ENCODE assay signal across 23 mouse cellular contexts in genomic region chr10:56405934-56406333, GRCm38 (mm10). TPM values are rescaled to one million over a fixed set of nuclear protein-coding genes. Genes with fewer than 3 reads are reported as not detected.
DNase-seq lines count a peak whose midpoint lies in the region; ATAC-seq and TF ChIP-seq lines count a peak whose summit lies in the region.
"Had no signal": no experiment of that assay in that cellular context is flagged by ENCODE, and none has a peak within 500 bp of the region (broad histone marks: within the 10 kb centered on the region; RNA-seq: fewer than 3 reads in every experiment).

No protein-coding gene starts in this region.

- no peak overlapping the region for H3K9ac ChIP-seq in embryonic facial prominence, embryonic 13.5 days
- peak overlapping the region; percentile 52 for H3K9ac ChIP-seq in ES-Bruce4 (ENCODE audit: low read depth, poor library complexity, severe bottlenecking)
- no peak overlapping the region for H3K9ac ChIP-seq in lung, postnatal 0 days (replicated peaks; ENCODE audit: low read depth)
- H3K9ac ChIP-seq: forebrain, embryonic 15.5 days; hindbrain, embryonic 14.5 days had no signal

- TF ChIP-seq EP300 in ES-Bruce4 (IDR thresholded peaks at IDR 0.05; ENCODE audit: insufficient read depth, low read depth, low read length): no peak
- TF ChIP-seq EP300 in lung, postnatal 0 days (IDR thresholded peaks at IDR 0.05): no peak

- TF ChIP-seq POLR2A in ES-Bruce4 (IDR thresholded peaks at IDR 0.05; ENCODE audit: insufficient read depth, low read length): no peak

- no peak overlapping the region for H3K4me3 ChIP-seq in embryonic facial prominence, embryonic 13.5 days
- no peak overlapping the region for H3K4me3 ChIP-seq in embryonic facial prominence, embryonic 10.5 days
- no peak overlapping the region for H3K4me3 ChIP-seq in ES-Bruce4 (ENCODE audit: low read depth, low read length)
- peak overlapping the region; percentile 45 for H3K4me3 ChIP-seq in brown adipose tissue, adult 24 weeks (ENCODE audit: insufficient read depth, low read depth, low read length)
- no peak overlapping the region; the same call in 1 of the 2 replicates for H3K4me3 ChIP-seq in lung, postnatal 0 days (ENCODE audit: low read depth, low read length)
- H3K4me3 ChIP-seq: erythroblast, embryonic 14.5 days; forebrain, embryonic 15.5 days; heart, embryonic 10.5 days had no signal

- WGBS in embryonic facial prominence, embryonic 13.5 days: 54% methylated on average over 9 of the region's 9 CpGs
- 77% methylated on average over 9 of the region's 9 CpGs for WGBS in embryonic facial prominence, embryonic 10.5 days
- WGBS in lung, postnatal 0 days: 42% methylated on average over 9 of the region's 9 CpGs

- no peaks in the 10 kb centered on the region for H3K9me3 ChIP-seq in embryonic facial prominence, embryonic 13.5 days
- H3K9me3 ChIP-seq in embryonic facial prominence, embryonic 10.5 days: no peaks in the 10 kb centered on the region
- H3K9me3 ChIP-seq in ES-Bruce4 (replicated peaks; ENCODE audit: control insufficient read depth, insufficient read depth, low read length, poor library complexity, severe bottlenecking): no peaks in the 10 kb centered on the region
- no peaks in the 10 kb centered on the region for H3K9me3 ChIP-seq in lung, postnatal 0 days (ENCODE audit: low read length)
- H3K9me3 ChIP-seq: forebrain, embryonic 15.5 days; heart, embryonic 10.5 days had no signal

- peak overlapping the region; percentile 7; the same call in 1 of the 2 replicates for H3K4me2 ChIP-seq in embryonic facial prominence, embryonic 13.5 days
- no peak overlapping the region for H3K4me2 ChIP-seq in lung, postnatal 0 days (replicated peaks; ENCODE audit: low read depth, low read length)
- H3K4me2 ChIP-seq: forebrain, embryonic 15.5 days; hindbrain, embryonic 14.5 days had no signal

- no peaks in the 10 kb centered on the region for H3K4me1 ChIP-seq in embryonic facial prominence, embryonic 13.5 days
- H3K4me1 ChIP-seq in embryonic facial prominence, embryonic 10.5 days: no peaks in the 10 kb centered on the region
- no peaks in the 10 kb centered on the region for H3K4me1 ChIP-seq in ES-Bruce4 (ENCODE audit: control insufficient read depth, insufficient read depth, low read length)
- H3K4me1 ChIP-seq in brown adipose tissue, adult 24 weeks (ENCODE audit: control insufficient read depth, insufficient read depth, insufficient read length, low read length): no peaks in the 10 kb centered on the region
- H3K4me1 ChIP-seq in lung, postnatal 0 days (ENCODE audit: insufficient read depth, low read depth, low read length): no peaks in the 10 kb centered on the region
- H3K4me1 ChIP-seq: forebrain, embryonic 15.5 days; heart, embryonic 10.5 days had no signal

- no peak for DNase-seq in embryonic facial prominence, embryonic 10.5 days (ENCODE audit: low spot score)
- DNase-seq in lung, postnatal 0 days (ENCODE audit: low spot score): no peak
- no peak for DNase-seq in heart, postnatal 14 days
- DNase-seq in cerebellum, adult 18-20 months: no peak
- DNase-seq: adrenal gland, adult 8-10 months; adrenal gland, postnatal 36 days; B cell, adult 2 months; cerebellum, adult 11 months; cerebellum, adult 9-10 months; cerebellum, postnatal 25 days; gastrocnemius, postnatal 36 days; heart, adult 18-20 months; heart, postnatal 10 days had no signal

- ATAC-seq in embryonic facial prominence, embryonic 13.5 days (ENCODE audit: insufficient number of reproducible peaks, insufficient read depth, low FRiP score, low TSS enrichment, low read depth): no peak
- ATAC-seq in megakaryocyte, adult 5-6 weeks (ENCODE audit: poor library complexity, severe bottlenecking): peak; percentile 62
- ATAC-seq in lung, postnatal 0 days: no peak
- ATAC-seq: CD4-positive, CD25-positive, alpha-beta regulatory T cell, adult 4 months; forebrain, embryonic 15.5 days; Patski had no signal

- intact Hi-C loops in heart, postnatal 14 days (cut with DNase I): no loop called here

- no peaks in the 10 kb centered on the region for H3K27me3 ChIP-seq in embryonic facial prominence, embryonic 13.5 days
- no peaks in the 10 kb centered on the region for H3K27me3 ChIP-seq in embryonic facial prominence, embryonic 10.5 days (replicated peaks; ENCODE audit: low read depth, poor library complexity, severe bottlenecking)
- no peaks in the 10 kb centered on the region for H3K27me3 ChIP-seq in ES-Bruce4 (ENCODE audit: control insufficient read depth, insufficient read depth, low read length, poor library complexity, severe bottlenecking)
- H3K27me3 ChIP-seq in lung, postnatal 0 days (replicated peaks; ENCODE audit: insufficient read depth, low read length): no peaks in the 10 kb centered on the region
- H3K27me3 ChIP-seq: forebrain, embryonic 15.5 days; Patski had no signal

- H3K36me3 ChIP-seq in embryonic facial prominence, embryonic 13.5 days: no peaks in the 10 kb centered on the region
- H3K36me3 ChIP-seq in embryonic facial prominence, embryonic 10.5 days (replicated peaks): no peaks in the 10 kb centered on the region
- H3K36me3 ChIP-seq in ES-Bruce4 (ENCODE audit: control insufficient read depth, insufficient read depth, low read length, poor library complexity, severe bottlenecking): no peaks in the 10 kb centered on the region
- H3K36me3 ChIP-seq in lung, postnatal 0 days (ENCODE audit: insufficient read depth, low read length): no peaks in the 10 kb centered on the region
- H3K36me3 ChIP-seq: forebrain, embryonic 15.5 days; heart, embryonic 10.5 days had no signal

- H3K27ac ChIP-seq in embryonic facial prominence, embryonic 13.5 days: no peak overlapping the region
- H3K27ac ChIP-seq in embryonic facial prominence, embryonic 10.5 days (replicated peaks): no peak overlapping the region
- peak overlapping the region; percentile 19 for H3K27ac ChIP-seq in ES-Bruce4 (ENCODE audit: insufficient read depth, low read length)
- peak overlapping the region; percentile 93 for H3K27ac ChIP-seq in brown adipose tissue, adult 24 weeks (replicated peaks; ENCODE audit: low read depth, low read length)
- no peak overlapping the region for H3K27ac ChIP-seq in lung, postnatal 0 days (ENCODE audit: low read length)
- H3K27ac ChIP-seq: forebrain, embryonic 15.5 days; heart, embryonic 10.5 days; hindbrain, embryonic 14.5 days had no signal

- TF ChIP-seq CTCF in ES-Bruce4 (IDR thresholded peaks at IDR 0.05; ENCODE audit: low read depth, low read length): no peak
- TF ChIP-seq CTCF in lung, postnatal 0 days (IDR thresholded peaks at IDR 0.05): no peak

RNA-seq across cellular contexts. Expression of gene Gja1, which starts 28.8 kb away (rescaled TPM):
- polyA plus RNA-seq in embryonic facial prominence, embryonic 13.5 days (2015; fragmentation: Nextera tagmentation; extraction: Ambion mirVana): 309 and 330 TPM in 2 replicates
- polyA plus RNA-seq in embryonic facial prominence, embryonic 10.5 days (2016; fragmentation: Nextera tagmentation; extraction: Ambion mirVana): 253 and 259 TPM in 2 replicates
- polyA plus RNA-seq in ES-Bruce4 (2011; ENCODE audit: insufficient read depth, insufficient read length, low read depth, missing spikeins): 300 and 311 TPM in 2 replicates
- 211 and 395 TPM in 2 replicates for polyA plus RNA-seq in brown adipose tissue, adult 24 weeks (2012; ENCODE audit: insufficient read depth, insufficient read length, missing spikeins)
- 1.1 and 1.3 TPM in 2 replicates for total RNA-seq in megakaryocyte, adult 5-6 weeks (2015)
- total RNA-seq in megakaryocyte, adult 5-6 weeks (2017): 1.9 and 2.1 TPM in 2 replicates
- 142 and 218 TPM in 2 replicates for polyA plus RNA-seq in lung, postnatal 0 days (2015; fragmentation: Nextera tagmentation; extraction: Ambion mirVana)
- 100 to 1,000 TPM; 436 to 469 TPM for total RNA-seq in heart, postnatal 14 days (2021)
- polyA plus RNA-seq: erythroblast, embryonic 14.5 days had no signal

Comparison
In these comparisons a context has a peak if more than half of its experiments do, and no peak if none do; other contexts are left out.
1. H3K27ac ChIP-seq: peak in ES-Bruce4 (single experiment) and brown adipose tissue, adult 24 weeks (single experiment); none in embryonic facial prominence, embryonic 13.5 days (single experiment), embryonic facial prominence, embryonic 10.5 days (single experiment) and lung, postnatal 0 days (single experiment).